Mouse (Mus musculus) kidney, postnatal 14 days (tissue): ENCODE results near the gene Treh.

ENCODE experiments used
- DNase-seq: peaks from one replicate; pipeline ENCODE4 v3.0.0; 2022; ENCODE audit warnings: mixed read lengths

The Treh gene

DNA sequence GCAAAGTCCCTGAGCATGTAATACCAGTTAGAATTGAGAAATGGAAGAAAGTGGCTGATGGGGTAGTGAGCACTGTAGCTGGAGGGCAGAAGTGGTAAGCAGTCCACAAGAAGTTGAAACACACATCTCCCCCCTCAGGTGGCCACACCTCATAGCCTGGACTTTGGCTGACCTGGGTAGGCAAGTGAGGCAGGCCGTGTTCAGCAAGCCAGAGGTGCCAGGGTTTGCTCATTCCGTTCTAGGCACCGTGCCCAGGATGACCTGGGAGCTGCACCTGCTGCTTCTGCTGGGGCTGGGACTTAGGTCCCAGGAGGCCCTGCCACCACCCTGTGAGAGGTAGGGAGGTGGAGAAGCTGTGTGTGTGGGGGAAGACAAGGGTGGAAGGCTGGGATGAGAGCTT, at the start of gene Treh:
Gene Treh (plus strand): TSS at position 229 of the 400 bp plus-strand sequence.
- peak; percentile 63 for DNase-seq

- no peak for DNase-seq
These were observed 48.6 kb upstream of the Treh start for GRCm38 (mm10) chr9:44624390-44624789.

DNA sequence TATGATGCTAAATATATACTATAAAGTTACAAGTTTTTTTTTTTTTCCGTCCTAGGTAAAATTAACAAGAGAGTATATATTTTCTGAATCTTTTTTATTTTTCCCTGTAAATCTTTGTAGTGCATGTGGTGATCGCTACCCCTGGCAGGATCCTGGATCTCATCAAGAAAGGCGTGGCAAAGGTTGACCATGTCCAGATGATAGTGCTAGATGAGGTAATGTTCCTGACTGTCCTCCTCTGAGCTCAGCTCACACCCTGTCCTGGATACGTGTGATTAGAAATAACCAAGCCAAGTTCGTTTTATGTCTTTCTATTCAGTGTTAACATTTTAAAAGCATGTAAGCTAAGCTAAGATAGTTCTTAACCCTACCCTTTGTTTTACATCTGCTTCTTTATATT, 46.8 kb upstream of the Treh start:
- DNase-seq, result no peak

DNA sequence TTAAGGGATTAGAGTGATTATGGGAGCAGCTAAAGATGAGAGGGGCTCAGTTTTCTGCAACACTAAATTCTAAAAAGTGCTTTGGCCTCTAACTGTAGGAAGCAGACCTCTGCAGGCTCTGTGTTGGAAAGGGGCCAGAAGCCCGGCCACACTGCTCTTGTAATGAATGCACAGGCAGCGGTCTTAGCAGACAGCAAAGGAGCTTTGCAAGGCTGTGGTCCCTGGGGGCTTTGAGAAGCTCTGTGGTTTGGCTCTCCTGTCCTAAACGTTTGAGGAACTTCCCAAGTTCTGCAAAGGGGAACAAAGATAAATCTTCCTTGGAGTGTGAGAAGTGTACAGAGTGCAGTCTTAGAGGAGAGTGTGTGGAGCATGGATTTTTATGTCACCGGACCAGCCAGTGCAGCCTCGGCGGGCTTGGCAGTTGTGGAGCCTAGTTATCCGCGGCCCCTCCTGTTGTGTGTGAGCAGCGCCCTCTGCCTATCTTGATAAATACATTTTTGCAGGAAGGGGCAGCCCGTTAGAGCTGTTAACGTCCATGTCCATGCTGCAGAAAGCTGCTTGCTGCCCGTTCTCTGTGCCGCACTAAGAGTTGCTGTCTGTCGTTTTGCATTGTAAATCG, 35.4 kb upstream of the Treh start:
- DNase-seq, result peak; percentile 72

DNA sequence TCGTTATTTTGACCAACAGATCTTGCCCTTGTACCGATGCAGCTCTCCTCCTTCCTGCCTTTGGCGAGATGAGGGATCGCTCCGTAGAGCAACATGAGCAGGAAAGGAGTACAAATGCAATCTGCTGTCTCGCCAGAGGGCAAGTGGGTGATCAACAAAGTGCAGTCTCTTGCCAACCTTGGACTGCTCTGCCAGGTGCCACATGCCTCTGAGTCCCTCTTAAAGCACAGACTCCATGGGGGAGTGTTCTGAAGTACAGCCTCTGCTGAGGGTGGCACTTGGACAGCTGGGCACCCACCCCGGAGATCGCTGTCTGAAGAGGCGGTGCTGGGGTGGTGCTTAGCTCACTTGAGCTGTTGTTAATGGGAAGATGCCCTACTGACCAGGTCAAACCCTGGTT, 34.3 kb upstream of the Treh start:
- DNase-seq, result peak; percentile 37

- DNase-seq, result peak; percentile 34
These were observed 33.0 kb upstream of the Treh start for GRCm38 (mm10) chr9:44640028-44640427.

- DNase-seq, result no peak
These were observed 32.2 kb upstream of the Treh start for GRCm38 (mm10) chr9:44640646-44641357.

- DNase-seq, result no peak
These were observed 31.4 kb upstream of the Treh start for GRCm38 (mm10) chr9:44641616-44642015.

DNA sequence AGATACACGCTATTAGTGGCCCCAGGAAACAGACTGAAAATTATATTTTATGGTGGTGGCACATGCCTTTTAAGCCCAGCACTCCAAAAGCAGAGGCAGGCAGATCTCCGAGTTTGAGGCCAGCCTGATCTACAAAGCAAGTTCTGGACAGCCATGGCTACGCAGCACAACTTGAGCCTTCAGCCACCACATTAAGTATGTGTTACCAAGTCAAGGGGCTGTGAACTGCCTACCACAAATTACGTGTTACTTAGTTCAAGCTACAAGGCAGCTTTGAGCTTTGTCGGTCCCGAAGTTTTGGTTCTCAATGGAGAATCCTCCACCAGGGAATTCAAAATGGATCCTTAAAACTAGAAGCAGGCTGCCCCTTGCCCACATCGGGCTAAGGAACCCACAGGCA, 29.9 kb upstream of the Treh start:
- no peak for DNase-seq

DNA sequence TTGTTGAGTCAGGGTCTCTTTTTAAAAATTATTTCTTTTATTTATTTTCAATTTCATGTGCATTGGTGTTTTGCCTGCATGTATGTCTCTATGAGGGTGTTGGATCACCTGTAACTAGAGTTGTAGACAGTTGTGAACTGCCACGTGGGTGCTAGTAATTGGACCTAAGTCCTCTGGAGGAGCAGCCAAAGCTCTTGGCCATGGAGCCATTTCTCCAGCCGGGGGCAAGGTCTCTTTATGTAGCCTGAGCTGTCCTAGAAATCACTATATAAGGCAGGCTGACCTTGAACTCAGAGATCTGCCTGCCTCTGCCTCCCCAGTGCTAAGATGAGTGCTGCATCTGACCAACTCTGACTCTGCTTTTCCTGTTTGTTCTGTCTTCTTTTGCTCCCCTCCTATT, 28.8 kb upstream of the Treh start:
- no peak for DNase-seq

DNA sequence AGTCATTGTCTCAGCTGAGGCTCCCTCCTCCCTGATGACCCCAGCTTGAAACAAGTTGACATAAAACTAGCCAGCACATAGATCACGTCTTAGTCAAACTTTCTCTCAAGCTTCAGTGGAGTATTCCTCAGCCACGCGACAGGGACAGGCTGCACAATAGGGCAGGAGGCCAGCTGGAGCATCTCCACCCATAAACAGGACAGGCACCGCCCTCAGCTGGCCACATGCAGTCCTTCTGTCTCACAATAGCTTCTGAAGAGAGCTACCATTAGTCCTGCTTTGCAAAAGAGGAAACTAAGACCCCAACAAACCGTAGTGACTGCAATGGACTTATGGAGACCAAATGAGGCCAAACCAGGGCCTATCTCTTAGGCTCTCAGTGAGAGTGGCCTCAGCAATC, 27.6 kb upstream of the Treh start:
- peak; percentile 75 for DNase-seq

- peak; percentile 30 for DNase-seq
These were observed 27.1 kb upstream of the Treh start for GRCm38 (mm10) chr9:44645924-44646323.

GRCm38 (mm10) chr9:44646366-44646765, 26.7 kb upstream of the Treh start:
- DNase-seq, result no peak

- no peak for DNase-seq
These were observed 26.0 kb upstream of the Treh start for GRCm38 (mm10) chr9:44647026-44647425.

DNA sequence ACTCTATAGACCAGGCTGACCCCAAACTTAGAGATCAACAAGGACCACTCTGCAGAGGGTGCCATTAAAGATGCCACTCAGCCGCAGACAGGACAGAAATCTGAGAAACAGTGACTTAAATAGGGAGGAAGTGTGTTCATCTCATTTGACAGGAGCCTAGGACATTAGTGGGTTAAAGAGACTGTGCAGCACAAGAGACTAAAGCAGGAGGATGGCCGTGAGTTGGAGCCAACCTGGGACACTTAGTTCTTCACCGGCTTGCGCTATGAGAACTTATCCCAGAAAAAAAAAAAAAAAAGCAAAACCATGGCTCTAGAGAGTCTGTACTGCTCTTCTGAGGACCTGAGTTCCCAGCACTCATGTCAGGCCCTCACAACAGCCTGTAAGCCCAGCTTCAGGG, 25.4 kb upstream of the Treh start:
- no peak for DNase-seq

DNA sequence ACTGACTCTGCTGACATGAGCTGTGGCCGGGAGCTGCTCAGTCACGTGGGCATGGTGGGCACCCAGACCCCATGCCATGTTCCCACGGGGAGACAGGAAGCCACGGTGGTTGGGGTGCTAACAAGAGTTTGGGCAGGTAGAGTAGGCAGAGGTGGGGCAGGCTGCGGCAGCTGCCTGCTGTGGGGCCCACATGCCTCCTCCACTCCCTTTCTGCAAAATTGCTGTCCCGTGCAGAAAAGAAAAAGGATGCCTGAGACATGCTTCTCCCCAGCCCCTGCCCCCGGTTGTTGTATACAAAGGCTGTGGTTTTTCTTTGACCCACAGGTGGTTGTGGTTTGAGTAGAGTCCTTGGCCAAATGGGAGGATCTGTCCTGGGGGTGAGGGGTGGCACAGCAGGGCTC, 24.2 kb upstream of the Treh start:
- DNase-seq, result no peak

DNA sequence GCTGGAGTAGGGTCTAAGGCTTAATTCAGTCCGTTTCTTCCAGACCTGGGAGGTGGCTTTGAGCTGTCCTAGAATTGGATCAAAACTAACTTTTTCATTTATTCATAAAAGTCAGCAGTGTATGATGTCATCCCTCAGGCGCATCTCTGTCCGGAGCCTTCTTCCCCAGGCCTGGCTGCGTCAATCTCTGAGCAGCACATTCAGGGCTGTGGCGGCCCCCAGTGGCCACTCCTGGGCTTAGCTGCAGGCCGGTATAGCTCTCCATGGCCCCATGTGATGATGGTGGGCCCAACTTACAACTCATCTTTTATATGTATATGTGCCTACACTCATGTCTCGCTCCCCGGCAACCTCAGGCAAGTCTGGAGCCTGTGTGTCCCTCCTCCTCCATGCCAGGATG, 21.0 kb upstream of the Treh start:
- DNase-seq, result peak; percentile 81

- no peak for DNase-seq
These were observed 19.1 kb upstream of the Treh start for GRCm38 (mm10) chr9:44653896-44654295.

DNA sequence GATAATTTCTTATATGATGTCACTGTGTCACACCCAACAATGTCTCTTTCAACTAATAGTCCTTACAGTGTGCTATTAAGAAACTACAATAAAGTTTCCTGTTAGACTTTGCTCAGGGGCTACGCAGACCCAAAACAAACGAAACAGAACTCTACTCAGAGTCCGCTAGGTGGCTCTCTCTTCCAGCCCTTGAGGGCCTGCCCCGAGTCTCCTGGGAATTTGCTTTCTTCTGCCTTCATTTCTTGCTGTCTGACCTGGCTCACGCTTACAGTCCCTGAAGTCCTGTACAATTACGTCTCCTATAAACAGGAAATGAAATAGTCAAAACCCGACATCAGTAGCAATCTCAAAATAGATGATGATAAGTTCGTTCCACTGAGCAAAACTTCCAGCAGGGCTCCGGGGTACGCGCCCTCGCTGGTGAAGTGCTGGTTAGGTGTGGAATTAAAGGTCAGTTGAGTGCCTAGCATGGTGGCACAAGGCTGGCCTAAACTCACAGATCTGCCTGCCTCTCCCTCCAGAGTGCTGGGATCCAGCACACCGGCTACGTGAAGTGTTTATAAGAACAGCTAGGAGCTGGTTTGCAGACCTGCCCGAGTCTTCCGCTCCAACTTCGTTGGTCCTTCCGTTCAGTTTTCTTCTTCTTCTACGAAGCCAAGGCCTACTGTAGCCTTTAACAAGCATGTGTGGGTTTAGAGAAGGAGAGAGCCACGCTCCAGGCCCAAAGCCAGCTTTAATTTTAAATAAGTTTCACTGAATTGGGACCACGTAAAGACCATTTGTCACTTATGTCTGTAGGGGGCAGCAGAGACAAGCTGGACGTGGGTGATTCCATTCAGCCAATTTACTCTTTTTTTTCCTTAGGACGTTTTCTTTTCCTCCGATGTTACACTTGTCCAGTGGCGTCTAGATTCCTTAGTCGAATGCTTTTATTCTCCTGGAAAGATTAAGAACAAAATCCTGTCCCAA, 17.7 kb upstream of the Treh start:
- DNase-seq, result peak; percentile 82

GRCm38 (mm10) chr9:44663706-44664105, 9.3 kb upstream of the Treh start:
- DNase-seq, result no peak

DNA sequence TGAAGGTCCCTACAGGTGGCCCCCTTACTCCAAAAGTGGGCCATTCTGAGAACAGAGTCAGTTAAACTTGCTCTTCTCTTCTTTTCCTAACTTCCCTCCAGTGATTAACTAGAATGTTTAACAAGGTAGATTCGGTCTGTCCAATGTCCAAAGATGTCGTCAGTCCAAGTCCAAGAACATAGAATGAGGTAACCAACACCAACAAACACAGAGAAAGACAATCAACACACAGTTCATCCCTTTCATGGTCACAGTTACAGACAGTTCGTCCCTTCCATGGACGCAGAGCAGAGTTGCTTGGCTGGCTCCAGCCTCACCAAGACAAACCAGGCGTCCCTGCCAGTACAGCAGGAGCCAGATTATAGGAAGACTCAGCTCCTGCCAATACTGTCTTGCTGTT, 1.6 kb upstream of the Treh start:
- no peak for DNase-seq

DNA sequence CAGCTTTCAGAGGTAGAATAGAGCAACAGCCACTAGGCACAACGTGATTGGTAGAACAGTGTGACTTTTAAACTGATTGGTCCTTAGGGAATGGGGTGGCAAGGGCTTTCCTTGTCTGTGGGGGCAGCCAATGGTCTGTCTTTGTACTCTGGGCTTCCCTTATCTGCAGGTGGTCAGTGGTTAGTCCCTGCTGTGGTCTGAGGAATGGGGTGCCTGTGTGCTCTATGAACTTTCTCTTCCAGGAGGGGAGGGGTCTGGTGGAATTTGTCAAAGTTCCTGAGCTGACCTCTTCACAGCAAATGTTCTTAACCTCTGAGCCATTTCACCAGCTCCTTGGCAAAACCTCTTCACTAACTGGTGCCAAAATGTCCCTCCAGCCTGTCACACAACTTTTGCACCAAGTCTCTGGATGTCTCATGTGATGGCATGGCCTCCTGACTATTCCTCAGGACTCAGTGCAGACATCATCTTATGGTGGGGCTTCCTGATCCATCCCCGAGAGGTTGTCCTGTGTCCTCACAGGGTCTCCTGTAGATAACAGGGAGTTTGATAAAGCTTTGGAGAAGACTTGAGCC, 655 bp upstream of the Treh start:
- no peak for DNase-seq

- no peak for DNase-seq
These were observed 5.3 kb downstream of the Treh start for GRCm38 (mm10) chr9:44678288-44678871.
